Mouse (Mus musculus) midbrain, embryonic 12.5 days (tissue): Measurements from ENCODE around the gene Ptma. TPM values are rescaled to one million over a fixed set of nuclear protein-coding genes. Genes with fewer than 3 reads are reported as not detected.

Experiments used
- ATAC-seq: fragments of 200-750 bp; cut with Nextera tagmentation; 2 replicates; pipeline ENCODE4 v1.8.0; 2017; ENCODE audit warnings: low read depth, moderate TSS enrichment, moderate library complexity; ENCODE audit not compliant: low FRiP score
- H3K27ac ChIP-seq: fragments of 300-500 bp; sonication (generic); replicated peaks from 2 replicates; pipeline ENCODE4 v1.5.1; 2016; ENCODE audit warnings: mild to moderate bottlenecking
- H3K27me3 ChIP-seq: fragments of 300-500 bp; sonication (generic); 2 replicates; pipeline ENCODE4 v1.6.1; 2016; ENCODE audit warnings: mild to moderate bottlenecking
- H3K36me3 ChIP-seq: fragments of 300-500 bp; sonication (generic); 2 replicates; pipeline ENCODE4 v1.6.1; 2016
- H3K4me1 ChIP-seq: fragments of 300-500 bp; sonication (generic); 2 replicates; pipeline ENCODE4 v1.6.1; 2016
- H3K4me2 ChIP-seq: fragments of 300-500 bp; sonication (generic); replicated peaks from 2 replicates; pipeline ENCODE4 v1.6.1; 2016; ENCODE audit warnings: mild to moderate bottlenecking, moderate library complexity
- H3K4me3 ChIP-seq: fragments of 300-500 bp; sonication (generic); 2 replicates; pipeline ENCODE4 v1.5.1; 2016; ENCODE audit warnings: mild to moderate bottlenecking
- H3K9ac ChIP-seq: fragments of 300-500 bp; sonication (generic); replicated peaks from 2 replicates; pipeline ENCODE4 v1.6.1; 2016; ENCODE audit warnings: mild to moderate bottlenecking, moderate library complexity
- H3K9me3 ChIP-seq: fragments of 300-500 bp; sonication (generic); 2 replicates; pipeline ENCODE4 v1.6.1; 2016; ENCODE audit warnings: mild to moderate bottlenecking
- WGBS: fragments of 180-500 bp; shearing (Covaris S2); methylation state at CpG from one replicate; pipeline ENCODE4 v1.1.7; 2016; 5-methylcytosine and 5-hydroxymethylcytosine counted together
- polyA plus RNA-seq: library from polyadenylated mRNA; unstranded; fragments of >200 nt; fragmentation: Nextera tagmentation; extraction: Ambion mirVana; gene quantifications from 2 replicates; pipeline ENCODE4 v1.2.1, GENCODE M21; 2016

The Ptma gene
- polyA plus RNA-seq, 1 experiment from 2014 or later = 2,626 TPM

DNA sequence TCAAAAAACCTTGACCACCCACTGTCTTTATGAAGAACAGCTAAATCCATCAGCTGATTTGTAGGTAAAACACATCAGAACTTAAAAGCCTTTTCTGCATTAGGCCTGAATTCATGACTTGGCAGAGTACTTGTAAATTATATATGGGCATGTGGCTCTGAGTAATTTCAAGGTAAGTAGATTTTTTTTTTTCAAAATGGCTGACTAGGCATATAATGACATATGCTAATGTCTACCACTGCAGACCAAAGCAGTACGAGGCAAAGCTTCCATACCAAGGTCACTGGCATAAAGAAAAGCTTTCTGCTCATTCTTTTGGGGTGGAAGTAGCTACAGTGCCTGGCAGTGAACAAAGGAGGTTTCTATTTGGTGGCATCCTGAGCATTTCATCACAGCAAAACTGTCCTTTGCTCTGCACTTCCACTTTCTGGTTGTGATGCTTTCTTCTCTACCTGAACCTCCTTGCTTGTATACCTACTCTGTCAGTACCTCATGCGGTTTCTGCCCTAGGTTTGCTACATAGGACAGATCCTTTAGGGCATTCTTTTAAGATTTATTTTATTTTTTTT, 42.9 kb downstream of the Ptma start:
- Histone ChIP-seq H3K4me3 (no peak overlapping the region), H3K9ac (no peak overlapping the region), H3K9me3 (no peaks in the 10 kb centered on the region), H3K27ac (no peak overlapping the region), H3K4me1 (no peaks in the 10 kb centered on the region), H3K36me3 (peaks cover 1% of the 10 kb centered on the region), H3K4me2 (no peak overlapping the region), H3K27me3 (no peaks in the 10 kb centered on the region)
- ATAC-seq = no peak
- 89% methylated on average over 2 of the region's 2 CpGs for WGBS

DNA sequence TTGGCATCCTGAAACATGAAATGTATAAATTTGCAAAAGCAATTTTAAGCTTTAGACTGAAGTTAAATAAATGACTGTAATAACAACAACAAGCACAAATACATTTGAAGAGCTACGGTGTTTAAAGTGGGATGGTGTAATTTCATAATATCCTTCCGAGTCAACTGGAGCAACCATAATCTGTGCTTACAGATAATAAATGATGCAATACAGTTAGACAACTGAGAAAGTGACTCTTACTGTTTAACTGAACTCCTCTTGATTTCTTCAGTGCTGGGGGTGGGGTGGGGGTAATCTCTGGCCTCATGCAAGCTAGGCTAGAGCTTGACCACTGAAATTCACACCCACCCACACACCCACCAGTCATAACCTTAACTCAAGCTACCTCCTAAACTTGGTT, 44.9 kb downstream of the Ptma start:
- Histone ChIP-seq H3K4me2 (no peak overlapping the region), H3K27me3 (no peaks in the 10 kb centered on the region), H3K9me3 (no peaks in the 10 kb centered on the region), H3K9ac (no peak overlapping the region), H3K36me3 (no peaks in the 10 kb centered on the region), H3K4me1 (no peaks in the 10 kb centered on the region), H3K27ac (no peak overlapping the region), H3K4me3 (no peak overlapping the region)
- 97% methylated on average over 2 of the region's 2 CpGs for WGBS
- ATAC-seq = no peak

DNA sequence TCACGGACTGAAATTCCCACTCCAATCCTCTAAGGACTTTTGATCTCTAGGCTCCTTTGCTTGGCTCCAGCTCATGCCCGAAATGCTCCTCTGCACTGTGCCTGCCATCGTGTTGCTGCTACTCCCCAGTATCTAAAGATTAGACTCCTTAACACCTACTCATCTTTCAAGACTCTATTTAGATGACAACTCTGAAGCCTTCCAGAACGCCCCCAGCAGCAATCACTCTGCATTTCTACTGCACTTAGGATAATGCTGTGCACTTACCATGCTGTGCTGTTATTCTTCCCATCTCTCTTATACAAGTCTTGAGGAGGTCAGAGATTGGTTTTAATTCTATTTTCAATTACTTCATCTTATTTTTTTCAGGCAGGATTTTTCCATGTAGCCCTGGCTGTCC, 45.4 kb downstream of the Ptma start:
- H3K4me2 ChIP-seq = no peak overlapping the region
- ATAC-seq = no peak
- H3K27ac ChIP-seq = no peak overlapping the region
- no peaks in the 10 kb centered on the region for H3K27me3 ChIP-seq
- H3K4me1 ChIP-seq = no peaks in the 10 kb centered on the region
- WGBS = 85% methylated on average over 4 of the region's 4 CpGs
- no peaks in the 10 kb centered on the region for H3K9me3 ChIP-seq
- no peak overlapping the region for H3K4me3 ChIP-seq
- no peak overlapping the region for H3K9ac ChIP-seq
- no peaks in the 10 kb centered on the region for H3K36me3 ChIP-seq

Other genes with a start within 250 kb of the Ptma start
- 2.3 and 2.4 TPM in 2 replicates for gene B3gnt7, start 223.9 kb upstream of the Ptma start, polyA plus RNA-seq
- gene Ncl, start 167.3 kb upstream of the Ptma start, polyA plus RNA-seq = 345 and 383 TPM in 2 replicates
- gene Nmur1, start 100.5 kb upstream of the Ptma start, polyA plus RNA-seq = not detected in 2 replicates
- gene Tex44, start 100.4 kb upstream of the Ptma start, polyA plus RNA-seq = not detected in 2 replicates
- gene Pde6d, start 55.9 kb downstream of the Ptma start, polyA plus RNA-seq = 96.6 and 104 TPM in 2 replicates
- 62.4 and 62.6 TPM in 2 replicates for gene Cops7b, start 56.2 kb downstream of the Ptma start, polyA plus RNA-seq
- 1.2 and 1.3 TPM in 2 replicates for gene Nppc, start 143.8 kb downstream of the Ptma start, polyA plus RNA-seq
- 37.8 and 40.9 TPM in 2 replicates for gene Dis3l2, start 177.1 kb downstream of the Ptma start, polyA plus RNA-seq